Mouse (Mus musculus) layer of hippocampus, adult 2 months (tissue): Measurements from ENCODE around the gene Fhad1. TPM values are rescaled to one million over a fixed set of nuclear protein-coding genes. Genes with fewer than 3 reads are reported as not detected.

Experiments used
- DNase-seq, 2 experiments: peaks; one replicate each; pipeline ENCODE4 v3.0.0; 2022; ENCODE audit warnings: low spot score in 2 of 2
- H3K27ac ChIP-seq: fragments of 200-600 bp; 2 replicates; pipeline ENCODE4 v1.8.1; 2022
- H3K4me3 ChIP-seq: fragments of 200-600 bp; 2 replicates; pipeline ENCODE4 v1.8.1; 2022; ENCODE audit warnings: mild to moderate bottlenecking
- CTCF ChIP-seq: fragments of 200-600 bp; conservative IDR thresholded peaks from 2 replicates; pipeline ENCODE4 v1.8.1; 2022; ENCODE audit warnings: antibody characterized with exemption, mild to moderate bottlenecking, moderate library complexity
- total RNA-seq, 2 experiments: library from RNA; stranded (reverse); gene quantifications; 2 replicates each; pipeline ENCODE4 v1.2.3; 2021

The Fhad1 gene
- total RNA-seq, 2 experiments from 2014 or later, result 8.8 to 13.0 TPM

DNA sequence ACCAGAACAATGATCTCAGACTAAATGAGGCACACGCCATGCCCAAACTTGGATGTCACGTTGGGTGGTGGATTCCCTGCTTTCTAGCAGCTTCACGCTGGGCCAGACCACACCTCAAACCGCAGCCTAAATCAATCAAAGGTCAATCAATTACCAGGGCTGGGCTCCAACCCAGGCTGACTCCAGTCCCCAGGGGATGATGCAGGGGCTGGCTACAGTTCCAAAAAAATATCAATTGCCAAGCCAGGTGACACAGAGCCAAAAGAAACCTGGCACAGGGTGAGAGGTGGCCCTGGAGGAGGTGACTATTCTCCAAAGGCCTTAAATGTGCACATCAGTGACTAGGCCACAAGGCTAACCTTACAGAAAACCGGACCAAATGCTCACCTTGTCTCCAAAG lies 149.3 kb downstream of the Fhad1 start:
- no peak for TF ChIP-seq CTCF
- DNase-seq, result no peak
- H3K27ac ChIP-seq, result no peak overlapping the region; the same call in 1 of the 2 replicates

GRCm38 (mm10) chr4:141865006-141865405 lies 149.9 kb downstream of the Fhad1 start:
- no peak for TF ChIP-seq CTCF
- Histone ChIP-seq H3K4me3 (no peak overlapping the region), H3K27ac (no peak overlapping the region; the same call in 1 of the 2 replicates)
- no peak for DNase-seq

More for the DNA sequence above, 149.3 kb downstream of the Fhad1 start:
- no peak overlapping the region for H3K4me3 ChIP-seq

DNA sequence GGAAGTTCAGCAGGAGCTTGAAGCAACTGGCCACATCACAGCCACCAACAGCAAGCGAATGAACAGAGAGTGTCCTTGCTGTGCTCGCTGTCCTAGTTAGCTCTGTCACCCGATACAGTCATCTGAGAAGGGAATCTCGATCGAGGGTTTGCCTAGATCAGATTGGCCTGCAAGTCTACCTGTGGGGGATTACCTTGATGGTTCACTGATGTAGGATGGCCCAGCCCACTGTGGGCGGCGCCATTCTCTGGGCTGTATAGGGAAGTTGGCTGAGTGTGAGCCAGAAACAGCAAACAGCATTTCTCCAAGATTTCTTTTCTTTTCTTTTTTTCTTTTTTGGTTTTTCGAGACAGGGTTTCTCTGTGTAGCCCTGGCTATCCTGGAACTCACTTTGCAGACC lies 150.4 kb downstream of the Fhad1 start:
- H3K4me3 ChIP-seq, result no peak overlapping the region
- no peak for TF ChIP-seq CTCF
- no peak overlapping the region for H3K27ac ChIP-seq
- no peak for DNase-seq

GRCm38 (mm10) chr4:141863726-141864280 lies 151.1 kb downstream of the Fhad1 start:
- no peak overlapping the region for H3K4me3 ChIP-seq
- DNase-seq, result no peak
- peak overlapping the region; percentile 23; the same call in 1 of the 2 replicates for H3K27ac ChIP-seq
- no peak for TF ChIP-seq CTCF

DNA sequence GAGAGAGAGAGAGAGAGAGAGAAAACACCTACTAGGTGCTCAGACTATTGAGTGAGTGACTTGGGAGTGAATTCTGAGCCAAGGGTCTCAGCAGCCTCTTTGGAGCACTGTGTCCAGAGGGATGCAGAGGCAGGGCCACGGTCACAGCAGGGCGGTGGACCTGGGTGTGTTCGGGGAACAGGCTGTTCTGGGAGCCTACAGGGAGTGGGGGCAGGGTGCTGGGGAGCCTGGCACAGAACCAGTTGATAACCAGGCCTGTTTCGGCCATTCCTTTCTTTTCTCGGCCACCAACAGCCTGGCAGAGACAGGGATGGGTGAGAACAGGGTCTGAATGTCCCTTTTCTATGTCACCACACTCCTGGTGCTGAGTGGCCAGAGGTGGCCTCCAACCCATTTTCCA lies 152.0 kb downstream of the Fhad1 start:
- no peak for TF ChIP-seq CTCF
- Histone ChIP-seq H3K4me3 (no peak overlapping the region), H3K27ac (peak overlapping the region; percentile 23; the same call in 1 of the 2 replicates)
- no peak for DNase-seq

- Histone ChIP-seq H3K27ac (no peak overlapping the region), H3K4me3 (no peak overlapping the region)
- no peak for DNase-seq
- TF ChIP-seq CTCF, result no peak
Measured at GRCm38 (mm10) chr4:141861591-141862295, 153.1 kb downstream of the Fhad1 start.

DNA sequence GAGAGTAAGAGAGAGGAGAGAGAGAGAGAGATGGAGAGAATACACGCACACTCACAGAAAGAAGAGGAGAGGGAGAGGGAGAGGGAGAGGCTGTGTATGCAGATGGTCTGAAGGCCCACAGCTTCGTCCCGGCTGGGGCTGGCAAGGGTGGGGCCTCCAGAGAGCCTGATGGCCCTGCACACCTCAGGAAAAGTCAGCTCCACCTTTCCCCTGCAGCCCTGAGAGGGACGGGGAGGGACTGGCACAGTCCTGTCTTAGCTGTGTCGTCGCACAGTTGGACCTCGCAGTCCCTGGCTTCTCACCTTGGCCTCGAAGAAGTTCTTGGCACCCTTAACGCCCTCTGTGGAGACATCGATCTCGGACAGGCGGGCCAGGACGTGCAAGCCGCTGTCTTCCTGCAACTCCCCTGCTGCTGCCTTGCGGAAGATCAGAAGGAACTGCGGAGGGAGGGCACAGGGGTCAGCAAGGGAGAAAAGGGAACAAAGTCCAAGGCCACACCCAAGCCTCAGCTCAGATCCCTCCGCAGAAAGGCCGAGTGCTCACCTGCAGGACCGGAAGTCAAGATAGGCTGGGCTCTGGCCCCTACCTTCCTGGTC lies 154.5 kb downstream of the Fhad1 start:
- peak in 1 of 2 experiments; percentile 9 for DNase-seq
- H3K4me3 ChIP-seq, result no peak overlapping the region
- no peak for TF ChIP-seq CTCF
- no peak overlapping the region for H3K27ac ChIP-seq

GRCm38 (mm10) chr4:141859351-141859750 lies 155.5 kb downstream of the Fhad1 start:
- no peak for TF ChIP-seq CTCF
- peak in 1 of 2 experiments; percentile 8 for DNase-seq
- Histone ChIP-seq H3K27ac (no peak overlapping the region), H3K4me3 (no peak overlapping the region)

DNA sequence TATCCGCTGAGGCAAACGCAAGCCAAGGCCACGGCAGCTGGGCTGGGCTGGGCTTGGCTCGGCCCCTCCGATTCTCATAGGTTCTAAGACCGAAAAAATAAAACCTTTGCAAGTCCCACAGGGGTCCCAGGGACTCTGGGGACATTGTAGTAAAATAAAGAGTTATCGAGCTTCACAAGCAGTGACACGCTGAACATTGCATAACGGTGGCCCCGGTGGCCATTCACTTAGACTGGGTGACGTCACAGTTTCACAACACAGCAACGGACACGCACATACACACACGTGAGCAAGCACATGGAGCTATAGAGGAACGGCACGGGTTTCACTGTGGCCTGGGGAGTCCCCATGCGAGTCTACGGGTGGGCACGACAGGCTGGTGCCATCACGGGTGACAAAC lies 156.4 kb downstream of the Fhad1 start:
- Histone ChIP-seq H3K27ac (peak overlapping the region; percentile 51), H3K4me3 (no peak overlapping the region)
- DNase-seq, result peak in 1 of 2 experiments; percentile 10
- TF ChIP-seq CTCF, result no peak

DNA sequence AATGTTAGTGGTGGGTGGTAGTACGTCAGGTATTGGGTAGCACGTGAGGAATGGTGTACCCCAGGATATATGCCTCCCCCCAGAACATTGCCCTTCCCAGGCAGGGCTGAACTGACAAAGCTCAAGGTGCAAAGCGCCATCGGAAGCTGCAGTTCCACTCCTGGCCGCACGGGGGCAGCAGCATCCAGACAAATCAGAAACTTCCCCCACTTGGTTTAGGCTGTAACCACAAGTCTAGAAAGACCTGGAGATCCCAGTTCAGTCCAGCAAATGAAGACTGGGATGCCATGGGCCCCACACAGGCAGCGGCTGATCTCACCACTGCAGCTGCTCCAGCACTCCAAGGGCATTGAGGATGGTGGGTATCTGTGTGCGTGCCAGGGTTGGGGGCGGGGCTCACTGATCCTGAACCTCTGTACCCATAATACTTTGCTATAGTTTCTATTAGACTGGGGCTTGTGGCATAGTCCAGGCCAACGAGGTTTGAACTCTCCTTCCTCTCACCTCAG lies 157.4 kb downstream of the Fhad1 start:
- H3K27ac ChIP-seq, result peak overlapping the region; percentile 51
- TF ChIP-seq CTCF, result peak; percentile 99
- DNase-seq, result peak; percentile 79 to 92
- no peak overlapping the region for H3K4me3 ChIP-seq

DNA sequence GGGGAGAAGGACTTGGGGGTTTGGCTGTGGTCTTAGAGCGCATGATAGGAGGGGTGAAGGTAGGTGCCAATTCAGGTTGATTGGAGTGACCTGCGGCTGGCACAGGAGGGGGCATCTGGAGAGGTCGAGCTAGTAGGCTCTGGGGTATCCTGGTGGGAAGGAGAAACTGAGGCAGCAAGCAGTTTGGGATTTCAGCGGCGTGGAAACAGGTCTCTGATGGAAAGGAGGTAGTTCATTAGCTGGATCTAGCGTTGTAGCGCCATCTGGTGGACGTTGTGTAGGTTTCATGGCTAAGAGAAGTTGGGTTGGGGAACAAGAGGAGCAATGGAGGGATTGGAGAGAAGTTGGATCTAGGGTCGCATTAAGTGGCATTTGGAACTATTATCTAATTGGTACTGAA lies 161.4 kb downstream of the Fhad1 start:
- Histone ChIP-seq H3K27ac (no peak overlapping the region), H3K4me3 (no peak overlapping the region)
- peak; percentile 86 for TF ChIP-seq CTCF
- DNase-seq, result peak in 1 of 2 experiments; percentile 75

DNA sequence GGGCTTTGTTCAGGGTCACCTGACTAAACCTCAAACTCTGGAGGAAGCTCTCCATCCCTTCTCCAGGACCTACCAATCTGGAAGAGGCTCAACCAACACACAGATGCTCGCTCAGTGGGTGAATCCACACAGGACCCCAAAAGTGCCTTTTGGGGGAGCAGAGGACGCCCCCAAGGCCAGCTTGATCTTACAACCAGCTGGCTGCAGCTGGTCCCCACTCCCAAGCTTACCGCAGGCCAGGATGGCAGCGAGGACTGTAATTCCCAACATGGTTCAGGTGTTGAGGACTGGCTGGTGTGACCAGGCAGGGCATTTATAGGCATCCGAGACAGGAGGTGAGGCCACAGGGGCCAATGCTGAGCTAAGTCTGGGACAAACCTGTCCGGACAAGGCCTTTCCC lies 168.9 kb downstream of the Fhad1 start, which contains the start of gene Ctrc:
Gene Ctrc, minus strand, starts transcription at position 361 of the 400 bp plus-strand sequence.
- TF ChIP-seq CTCF, result no peak
- H3K4me3 ChIP-seq, result no peak within 1 kb of the TSS
- no peak for DNase-seq
- no peak within 1 kb of the TSS for H3K27ac ChIP-seq

Other genes with a start within 250 kb of the Fhad1 start
- 10 to 100 TPM; 45.3 to 45.4 TPM for gene Dnajc16, start 224.2 kb downstream of the Fhad1 start, total RNA-seq
- 10 to 100 TPM; 25.2 to 25.6 TPM for gene Casp9, start 221.5 kb downstream of the Fhad1 start, total RNA-seq
- not detected for gene Cela2a, start 188.9 kb downstream of the Fhad1 start, total RNA-seq
- not detected for gene Ctrc, start 168.7 kb downstream of the Fhad1 start, total RNA-seq
- gene Efhd2, start 140.2 kb downstream of the Fhad1 start, total RNA-seq, result 100 to 1,000 TPM; 139 to 140 TPM
- 1 to 10 TPM; 3.9 to 4.5 TPM for gene Tmem51, start 69.2 kb upstream of the Fhad1 start, total RNA-seq
- gene Kazn, start 224.3 kb upstream of the Fhad1 start, total RNA-seq, result 10 to 100 TPM; 41.1 to 42.9 TPM